Mouse (Mus musculus) G1E-ER4 (cell line): ENCODE results near the gene Gm45837. TPM values are rescaled to one million over a fixed set of nuclear protein-coding genes. Genes with fewer than 3 reads are reported as not detected.

Experiments used
- GATA1 ChIP-seq: IDR thresholded peaks from one replicate; pipeline ENCODE4 v1.8.0; 2012; ENCODE audit warnings: low read length, inconsistent platforms
- polyA plus RNA-seq: library from polyadenylated mRNA; stranded (reverse); fragments of >175 nt; gene quantifications from 2 replicates; pipeline ENCODE4 v1.2.3, GENCODE M21; 2012

Gene Gm45837
- polyA plus RNA-seq, 1 experiment, result not detected

- TF ChIP-seq GATA1, result no peak
Observed at GRCm38 (mm10) chr7:101414661-101415511, 4.2 kb downstream of the Gm45837 start.

- TF ChIP-seq GATA1, result no peak
Observed at GRCm38 (mm10) chr7:101415512-101416100, 4.9 kb downstream of the Gm45837 start.

- no peak for TF ChIP-seq GATA1
Observed at GRCm38 (mm10) chr7:101416391-101416790, 5.7 kb downstream of the Gm45837 start.

GRCm38 (mm10) chr7:101419013-101419770 is 8.5 kb downstream of the Gm45837 start:
- no peak for TF ChIP-seq GATA1

GRCm38 (mm10) chr7:101421529-101421928 is 10.8 kb downstream of the Gm45837 start, which contains the start of gene Pde2a:
Gene Pde2a (plus strand): TSS chr7:101421691.
- TF ChIP-seq GATA1, result no peak

- TF ChIP-seq GATA1, result no peak
Observed at GRCm38 (mm10) chr7:101422069-101422468, 11.4 kb downstream of the Gm45837 start.

- no peak for TF ChIP-seq GATA1
Observed at GRCm38 (mm10) chr7:101422646-101423045, 12.0 kb downstream of the Gm45837 start.

- no peak for TF ChIP-seq GATA1
Observed at GRCm38 (mm10) chr7:101423970-101424369, 13.3 kb downstream of the Gm45837 start.

- no peak for TF ChIP-seq GATA1
Observed at GRCm38 (mm10) chr7:101426692-101427091, 16.0 kb downstream of the Gm45837 start.

GRCm38 (mm10) chr7:101427736-101428135 is 17.1 kb downstream of the Gm45837 start:
- TF ChIP-seq GATA1, result no peak

- TF ChIP-seq GATA1, result no peak
Observed at GRCm38 (mm10) chr7:101435038-101435437, 24.4 kb downstream of the Gm45837 start.

- TF ChIP-seq GATA1, result no peak
Observed at GRCm38 (mm10) chr7:101437876-101438275, 27.2 kb downstream of the Gm45837 start.

GRCm38 (mm10) chr7:101443093-101443492 is 32.4 kb downstream of the Gm45837 start:
- no peak for TF ChIP-seq GATA1

GRCm38 (mm10) chr7:101444211-101444610 is 33.5 kb downstream of the Gm45837 start:
- TF ChIP-seq GATA1, result no peak

- no peak for TF ChIP-seq GATA1
Observed at GRCm38 (mm10) chr7:101449855-101450254, 39.2 kb downstream of the Gm45837 start.
